Mouse (Mus musculus) liver, adult 10 weeks (tissue): ENCODE data around the gene Alx3. TPM values are rescaled to one million over a fixed set of nuclear protein-coding genes. Genes with fewer than 3 reads are reported as not detected.

ENCODE experiments used
- polyA plus RNA-seq: library from polyadenylated mRNA; stranded (reverse); fragments of 350-450 nt; fragmentation: Illumina TruSeq; extraction: RNeasy Lipid Tissue Mini Kit (QIAGEN cat#74804); gene quantifications from one replicate; pipeline ENCODE4 v1.2.3, GENCODE M21; 2014; ENCODE audit warnings: low read depth, low replicate concordance

Gene Alx3
- not detected for polyA plus RNA-seq

DNA sequence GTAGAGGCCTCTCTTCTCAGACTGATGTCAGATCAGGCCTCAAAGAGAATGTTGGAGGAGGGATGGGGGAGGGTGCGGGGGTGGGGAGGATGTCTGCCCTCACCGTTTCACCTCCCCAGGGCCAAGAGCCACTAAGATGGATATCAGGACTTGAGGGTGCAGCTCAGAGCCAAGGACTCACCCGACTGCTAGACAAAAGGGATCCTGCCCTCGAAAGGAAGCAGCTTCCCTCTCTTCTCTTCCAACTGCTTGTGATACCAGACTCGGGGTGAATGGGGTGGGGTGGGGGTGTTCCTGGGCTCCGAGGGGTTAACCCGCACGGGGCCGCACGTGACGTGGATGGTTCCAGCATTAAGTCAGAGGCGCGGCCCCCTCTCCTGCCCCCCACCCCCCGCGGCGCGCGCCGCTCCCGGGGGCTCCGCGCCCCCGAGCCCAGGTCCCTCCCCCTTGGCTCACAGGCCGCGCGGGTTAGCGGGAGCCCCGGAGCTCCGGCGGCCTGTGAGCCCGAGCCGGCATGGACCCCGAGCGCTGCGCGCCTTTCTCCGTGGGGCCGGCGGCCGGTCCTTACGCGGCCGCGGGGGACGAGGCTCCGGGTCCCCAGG, at the start of gene Alx3:
Gene Alx3 (plus strand): TSS at position 370 of the 602 bp plus-strand sequence.

DNA sequence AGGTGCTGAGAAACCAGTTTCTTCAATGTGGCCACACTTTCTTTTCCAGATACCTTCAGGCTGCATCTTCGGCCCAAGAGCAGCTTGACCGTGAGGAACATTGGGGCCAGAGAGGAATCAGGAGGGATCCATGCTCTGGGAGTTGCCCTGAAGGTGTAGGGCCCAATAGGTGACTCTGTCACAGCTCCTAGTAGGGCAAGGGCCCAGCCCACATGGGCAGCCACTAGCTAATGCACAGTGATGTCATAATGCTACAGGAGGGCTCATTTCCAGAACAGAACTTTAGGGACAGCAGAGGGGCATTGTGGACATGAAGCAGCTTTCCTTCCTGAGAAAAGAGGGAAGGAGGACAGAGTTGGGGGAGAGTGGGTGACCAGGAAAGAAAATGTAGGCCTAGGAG, 40.0 kb upstream of the Alx3 start, which contains the start of gene Ubl4b:
Gene Ubl4b (minus strand): TSS at position 232 of the 400 bp plus-strand sequence.

DNA sequence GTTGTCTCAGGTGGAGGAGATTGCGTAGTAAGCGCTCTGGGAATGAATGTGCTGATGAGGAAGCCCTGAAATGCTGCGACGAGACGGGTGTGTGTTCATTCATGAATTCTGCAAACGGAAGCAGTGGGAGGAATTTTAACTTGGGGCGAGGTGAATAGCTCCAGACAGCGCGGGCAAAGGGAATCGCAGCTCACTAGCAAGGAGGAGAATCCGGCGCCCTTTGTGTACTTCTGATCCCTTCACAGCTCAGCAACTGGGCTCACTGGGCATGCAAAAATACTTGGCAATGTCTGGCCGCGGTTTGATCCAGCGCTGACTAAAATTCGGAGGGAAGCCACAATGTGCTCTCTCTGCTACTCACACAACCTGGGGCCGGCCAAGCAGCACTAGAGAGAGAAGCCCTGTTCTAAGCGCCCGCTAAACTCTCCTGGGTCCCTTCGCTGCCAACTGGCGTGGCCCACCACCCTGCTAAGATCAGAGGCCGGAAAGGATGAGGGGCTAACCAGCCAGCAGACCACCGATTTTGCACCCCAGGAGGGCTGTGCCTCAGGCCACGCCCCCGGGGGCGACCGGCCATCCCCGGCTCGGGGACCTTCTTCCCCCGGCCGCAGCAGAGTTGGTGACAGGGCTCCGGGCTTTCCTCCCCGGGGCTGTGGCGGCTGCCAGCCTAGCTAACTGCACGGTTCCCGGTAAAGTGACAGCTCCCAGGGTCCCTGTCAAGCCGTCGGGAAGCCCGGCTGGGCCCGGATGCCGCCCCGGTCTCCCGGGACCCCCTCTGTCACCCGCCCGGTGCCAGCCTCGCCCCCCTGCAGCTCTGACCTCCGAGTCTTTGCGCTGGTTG, 36.1 kb downstream of the Alx3 start, which contains the start of gene Gm10961:
Gene Gm10961 (plus strand): TSS at position 641 of the 841 bp plus-strand sequence.

GRCm38 (mm10) chr3:107631523-107631958, 36.7 kb downstream of the Alx3 start, which contains the start of gene Strip1:
Gene Strip1 (minus strand): TSS chr3:107631694.

Other genes starting within 250 kb of the Alx3 start
- gene Kcnc4, start 135.5 kb upstream of the Alx3 start, polyA plus RNA-seq, result not detected
- not detected for gene Slc6a17, start 77.0 kb upstream of the Alx3 start, polyA plus RNA-seq
- not detected for gene Ubl4b, start 40.0 kb upstream of the Alx3 start, polyA plus RNA-seq
- gene Gm10961, start 36.3 kb downstream of the Alx3 start, polyA plus RNA-seq, result not detected
- 4.0 TPM for gene Strip1, start 36.7 kb downstream of the Alx3 start, polyA plus RNA-seq
- 120 TPM for gene Ahcyl1, start 101.5 kb downstream of the Alx3 start, polyA plus RNA-seq
- 4.7 TPM for gene Csf1, start 165.4 kb downstream of the Alx3 start, polyA plus RNA-seq